Mouse (Mus musculus) liver, embryonic 12.5 days (tissue): ENCODE measurements at regions not wholly inside any gene's neighbourhood (a gene's known extent, or its start where the extent isn't known, plus 50 kb on each side); places are given as distances from the start of the nearest gene placed in this dataset.

Experiments
- ATAC-seq: fragments of 200-750 bp; cut with Nextera tagmentation; 2 replicates; pipeline ENCODE4 v1.8.0; 2017; ENCODE audit warnings: moderate number of reproducible peaks, mild to moderate bottlenecking, moderate library complexity
- H3K27ac ChIP-seq: fragments of 300-500 bp; sonication (generic); 2 replicates; pipeline ENCODE4 v1.5.1; 2016; ENCODE audit warnings: mild to moderate bottlenecking
- H3K27me3 ChIP-seq: fragments of 300-500 bp; sonication (generic); replicated peaks from 2 replicates; pipeline ENCODE4 v1.6.1; 2016; ENCODE audit warnings: mild to moderate bottlenecking, moderate library complexity
- H3K36me3 ChIP-seq: fragments of 300-500 bp; sonication (generic); 2 replicates; pipeline ENCODE4 v1.6.1; 2016; ENCODE audit warnings: mild to moderate bottlenecking, moderate library complexity
- H3K4me1 ChIP-seq: fragments of 300-500 bp; sonication (generic); 2 replicates; pipeline ENCODE4 v1.6.1; 2016
- H3K4me2 ChIP-seq: fragments of 300-500 bp; sonication (generic); 2 replicates; pipeline ENCODE4 v1.6.1; 2016; ENCODE audit warnings: mild to moderate bottlenecking, moderate library complexity
- H3K4me3 ChIP-seq: fragments of 300-500 bp; sonication (generic); 2 replicates; pipeline ENCODE4 v1.5.1; 2016; ENCODE audit warnings: mild to moderate bottlenecking, moderate library complexity
- H3K9ac ChIP-seq: fragments of 300-500 bp; sonication (generic); 2 replicates; pipeline ENCODE4 v1.6.1; 2016; ENCODE audit warnings: mild to moderate bottlenecking, moderate library complexity
- H3K9me3 ChIP-seq: fragments of 300-500 bp; sonication (generic); replicated peaks from 2 replicates; pipeline ENCODE4 v1.6.1; 2016; ENCODE audit warnings: mild to moderate bottlenecking, moderate library complexity
- WGBS: fragments of 180-500 bp; shearing (Covaris S2); methylation state at CpG from one replicate; pipeline ENCODE4 v1.1.7; 2016; ENCODE audit not compliant: insufficient replicate concordance; 5-methylcytosine and 5-hydroxymethylcytosine counted together

- no peaks in the 10 kb centered on the region for H3K9me3 ChIP-seq
- H3K4me2 ChIP-seq: no peak overlapping the region
- ATAC-seq: no peak
- no peak overlapping the region for H3K4me3 ChIP-seq
- H3K36me3 ChIP-seq: no peaks in the 10 kb centered on the region
- no peaks in the 10 kb centered on the region for H3K27me3 ChIP-seq
- WGBS: 61% methylated on average over 9 of the region's 9 CpGs
- no peak overlapping the region for H3K27ac ChIP-seq
- no peak overlapping the region for H3K9ac ChIP-seq
- H3K4me1 ChIP-seq: no peaks in the 10 kb centered on the region
Observed at GRCm38 (mm10) chr4:45600520-45600919, 68.2 kb upstream of the Shb start.

DNA sequence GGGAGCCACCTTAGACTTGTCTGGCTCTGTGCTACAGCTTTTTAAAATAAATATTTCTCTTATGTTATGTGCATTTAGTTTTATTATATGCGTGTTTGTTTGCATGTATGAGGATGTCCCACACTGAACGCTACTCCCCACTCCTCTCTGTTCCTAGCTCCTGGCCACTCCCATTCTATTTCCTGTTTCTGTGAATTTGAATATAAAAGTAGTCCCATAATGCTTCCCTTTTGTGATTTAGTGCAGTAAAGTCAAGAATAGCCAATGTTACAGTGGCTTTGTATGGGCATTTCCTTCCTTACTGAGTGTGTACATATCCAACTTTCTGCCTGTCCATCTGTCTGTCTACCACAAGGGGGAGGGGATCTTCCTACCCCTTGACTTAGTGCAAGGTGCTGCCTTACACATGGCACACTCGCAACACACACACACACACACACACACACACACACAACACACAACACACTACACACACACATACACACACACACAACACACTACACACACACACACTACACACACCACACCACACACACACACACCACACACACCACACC lies 61.2 kb upstream of the Shb start:
- Histone ChIP-seq H3K9ac (no peak overlapping the region), H3K4me3 (no peak overlapping the region), H3K4me1 (no peaks in the 10 kb centered on the region), H3K9me3 (no peaks in the 10 kb centered on the region), H3K27ac (no peak overlapping the region), H3K36me3 (no peaks in the 10 kb centered on the region), H3K27me3 (peaks cover 33% of the 10 kb centered on the region), H3K4me2 (no peak overlapping the region)
- no peak for ATAC-seq
- WGBS: 78% methylated on average over 3 of the region's 3 CpGs

DNA sequence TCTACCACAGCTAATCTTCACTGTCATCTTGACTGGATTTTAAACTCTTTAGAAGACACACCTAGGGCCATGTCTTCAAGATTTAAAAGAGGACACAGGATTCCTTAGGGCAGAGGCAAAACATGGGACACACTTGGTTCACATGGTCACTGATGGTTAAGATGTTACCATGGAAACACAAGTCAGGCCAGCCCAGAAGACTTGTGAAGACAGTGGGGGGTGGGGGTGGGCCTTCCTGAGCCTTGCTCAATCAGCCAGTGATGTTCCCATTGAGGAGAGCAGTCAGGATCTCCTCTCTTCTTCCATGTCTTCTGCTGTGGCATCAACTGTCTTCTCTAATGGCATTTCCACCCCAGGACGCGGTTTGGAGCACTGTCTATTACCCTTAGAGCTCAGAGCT lies 60.5 kb upstream of the Shb start:
- no peak overlapping the region for H3K4me2 ChIP-seq
- no peak for ATAC-seq
- H3K36me3 ChIP-seq: no peaks in the 10 kb centered on the region
- no peak overlapping the region for H3K4me3 ChIP-seq
- no peaks in the 10 kb centered on the region for H3K4me1 ChIP-seq
- H3K9ac ChIP-seq: no peak overlapping the region
- no peaks in the 10 kb centered on the region for H3K9me3 ChIP-seq
- H3K27ac ChIP-seq: no peak overlapping the region
- H3K27me3 ChIP-seq: peaks cover 39% of the 10 kb centered on the region
- WGBS: 48% methylated on average over 2 of the region's 2 CpGs

GRCm38 (mm10) chr4:45591405-45592315 lies 59.4 kb upstream of the Shb start:
- Histone ChIP-seq H3K27ac (no peak overlapping the region), H3K36me3 (no peaks in the 10 kb centered on the region), H3K4me3 (peak overlapping the region; percentile 25), H3K27me3 (peaks cover 44% of the 10 kb centered on the region), H3K4me2 (peak overlapping the region; percentile 52), H3K9ac (no peak overlapping the region), H3K4me1 (no peaks in the 10 kb centered on the region), H3K9me3 (no peaks in the 10 kb centered on the region)
- 8% methylated on average over 23 of the region's 23 CpGs for WGBS
- ATAC-seq: no peak

- H3K9ac ChIP-seq: no peak overlapping the region
- no peaks in the 10 kb centered on the region for H3K9me3 ChIP-seq
- H3K36me3 ChIP-seq: no peaks in the 10 kb centered on the region
- no peak overlapping the region for H3K4me3 ChIP-seq
- H3K4me1 ChIP-seq: no peaks in the 10 kb centered on the region
- H3K4me2 ChIP-seq: peak overlapping the region; percentile 52
- WGBS: 12% methylated on average over 2 of the region's 2 CpGs
- H3K27me3 ChIP-seq: peaks cover 52% of the 10 kb centered on the region
- no peak for ATAC-seq
- no peak overlapping the region for H3K27ac ChIP-seq
Observed at GRCm38 (mm10) chr4:45590836-45591235, 58.6 kb upstream of the Shb start.

DNA sequence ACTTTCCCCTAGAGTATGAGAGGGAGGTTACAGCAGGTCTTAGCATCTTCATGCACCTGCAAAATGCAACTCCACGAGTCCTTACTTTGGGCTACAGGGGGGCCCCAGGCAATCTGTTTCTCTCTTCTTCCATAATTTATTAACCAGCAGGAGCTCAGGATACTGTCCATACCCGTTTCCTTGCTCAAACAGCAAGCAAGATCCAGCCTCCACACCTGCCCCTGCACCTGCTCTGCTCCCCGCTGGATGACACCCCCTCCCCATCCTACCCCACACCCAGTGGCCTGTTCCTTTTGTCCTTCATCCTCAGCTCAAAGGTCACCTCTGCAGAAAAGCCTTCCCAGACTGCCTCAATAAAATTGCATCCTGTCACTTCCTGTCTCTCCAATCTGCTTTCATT lies 56.1 kb upstream of the Shb start:
- Histone ChIP-seq H3K27ac (no peak overlapping the region), H3K9ac (no peak overlapping the region), H3K4me1 (no peaks in the 10 kb centered on the region), H3K4me2 (no peak overlapping the region), H3K9me3 (no peaks in the 10 kb centered on the region), H3K4me3 (no peak overlapping the region), H3K27me3 (peaks cover 77% of the 10 kb centered on the region), H3K36me3 (no peaks in the 10 kb centered on the region)
- ATAC-seq: no peak
- 17% methylated on average over 3 of the region's 3 CpGs for WGBS

GRCm38 (mm10) chr4:45587202-45587601 lies 54.9 kb upstream of the Shb start:
- no peak overlapping the region for H3K4me2 ChIP-seq
- H3K36me3 ChIP-seq: no peaks in the 10 kb centered on the region
- no peak overlapping the region for H3K27ac ChIP-seq
- ATAC-seq: no peak
- H3K4me3 ChIP-seq: no peak overlapping the region
- H3K27me3 ChIP-seq: peaks cover 77% of the 10 kb centered on the region
- H3K4me1 ChIP-seq: no peaks in the 10 kb centered on the region
- 46% methylated on average over 2 of the region's 2 CpGs for WGBS
- no peaks in the 10 kb centered on the region for H3K9me3 ChIP-seq
- H3K9ac ChIP-seq: no peak overlapping the region

DNA sequence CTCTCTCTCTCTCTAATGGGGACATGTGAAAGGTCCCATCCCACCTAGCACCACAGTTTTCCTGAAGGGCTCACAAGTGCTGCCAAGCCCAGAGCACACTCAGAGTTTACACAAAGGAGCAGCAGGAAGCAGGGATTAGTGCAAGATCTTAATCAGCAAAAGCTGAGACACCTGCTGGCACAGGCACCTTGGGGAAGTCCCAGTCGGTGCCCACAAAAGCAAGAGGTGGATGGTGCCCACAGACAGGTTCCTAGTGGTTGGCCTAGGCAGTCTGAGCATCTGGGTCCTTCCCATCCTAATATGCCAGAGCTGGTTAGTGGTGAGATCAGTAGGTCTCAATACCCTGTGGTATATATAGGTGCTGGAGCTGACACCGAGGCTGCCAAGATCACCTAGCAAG lies 54.0 kb upstream of the Shb start:
- Histone ChIP-seq H3K9me3 (no peaks in the 10 kb centered on the region), H3K27me3 (peaks cover 68% of the 10 kb centered on the region), H3K36me3 (no peaks in the 10 kb centered on the region), H3K27ac (no peak overlapping the region), H3K9ac (no peak overlapping the region), H3K4me3 (no peak overlapping the region), H3K4me1 (no peaks in the 10 kb centered on the region), H3K4me2 (no peak overlapping the region)
- WGBS: 40% methylated on average over 2 of the region's 2 CpGs
- ATAC-seq: no peak

DNA sequence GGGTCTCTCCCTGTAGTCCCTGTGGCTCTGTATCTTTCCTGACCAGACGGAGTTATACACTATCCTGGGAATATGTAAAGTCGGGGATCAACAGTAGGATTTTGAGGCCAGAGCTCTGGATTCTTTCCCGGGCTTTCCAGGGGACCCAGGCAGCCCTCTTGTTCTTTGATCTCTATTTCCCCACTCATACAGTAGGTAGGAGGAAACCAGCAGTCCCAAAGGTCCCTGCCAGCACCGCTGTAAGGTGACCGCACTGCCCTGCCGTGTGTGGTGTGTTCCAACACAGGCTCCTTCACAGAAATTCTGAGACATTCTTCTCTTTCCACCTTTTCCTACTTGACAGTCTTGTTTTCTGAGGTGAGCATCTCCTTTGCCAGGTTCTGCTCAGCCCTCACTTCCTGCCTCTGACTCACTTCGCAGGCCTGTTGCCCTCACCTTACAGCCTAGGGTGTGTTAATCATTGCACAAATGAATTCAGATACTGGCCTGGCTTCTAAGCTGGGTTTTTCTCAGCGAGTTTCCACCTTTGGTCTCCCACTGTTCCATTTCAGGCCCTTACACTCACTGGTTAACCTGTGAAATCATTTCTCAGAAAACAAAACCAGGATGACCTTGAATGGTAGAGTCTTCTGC lies 53.0 kb upstream of the Shb start:
- WGBS: 37% methylated on average over 8 of the region's 8 CpGs

DNA sequence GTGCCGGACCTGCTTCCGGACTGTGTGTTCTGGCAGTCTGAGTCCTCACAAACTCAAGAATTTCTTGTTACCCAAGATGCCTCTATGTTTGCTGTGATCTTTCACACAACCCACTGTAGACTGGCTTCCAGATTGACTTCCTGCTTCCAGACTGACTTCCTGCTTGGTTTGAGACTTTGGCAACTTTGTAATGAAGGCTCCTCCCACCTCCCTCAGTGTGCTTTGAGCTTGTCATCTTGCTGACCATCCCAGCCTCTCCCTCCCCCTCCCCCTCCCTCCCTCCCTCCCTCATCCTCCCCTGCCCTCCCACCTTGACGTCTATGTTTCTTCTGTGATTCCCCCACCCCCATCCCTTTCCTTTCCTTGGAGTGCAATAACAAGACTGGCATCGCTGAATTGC lies 51.7 kb upstream of the Shb start:
- WGBS: 41% methylated on average over 4 of the region's 4 CpGs
- H3K9ac ChIP-seq: no peak overlapping the region

More for the DNA sequence above, 53.0 kb upstream of the Shb start:
- Histone ChIP-seq H3K9ac (no peak overlapping the region), H3K4me2 (no peak overlapping the region), H3K27me3 (peaks cover 59% of the 10 kb centered on the region), H3K4me1 (no peaks in the 10 kb centered on the region), H3K9me3 (no peaks in the 10 kb centered on the region), H3K27ac (no peak overlapping the region), H3K36me3 (no peaks in the 10 kb centered on the region), H3K4me3 (no peak overlapping the region)
- ATAC-seq: no peak

GRCm38 (mm10) chr4:45582496-45582895 lies 50.2 kb upstream of the Shb start:
- 67% methylated on average over 5 of the region's 5 CpGs for WGBS
- ATAC-seq: no peak

More for the DNA sequence above, 51.7 kb upstream of the Shb start:
- Histone ChIP-seq H3K4me2 (no peak overlapping the region), H3K27me3 (peaks cover 51% of the 10 kb centered on the region), H3K4me1 (no peaks in the 10 kb centered on the region), H3K36me3 (no peaks in the 10 kb centered on the region), H3K4me3 (no peak overlapping the region), H3K9me3 (no peaks in the 10 kb centered on the region), H3K27ac (no peak overlapping the region)
- ATAC-seq: no peak

More at GRCm38 (mm10) chr4:45582496-45582895, 50.2 kb upstream of the Shb start:
- Histone ChIP-seq H3K9me3 (no peaks in the 10 kb centered on the region), H3K27ac (no peak overlapping the region), H3K4me2 (no peak overlapping the region), H3K4me3 (no peak overlapping the region), H3K36me3 (no peaks in the 10 kb centered on the region), H3K27me3 (peaks cover 45% of the 10 kb centered on the region), H3K9ac (no peak overlapping the region), H3K4me1 (no peaks in the 10 kb centered on the region)
